Mouse (Mus musculus) T-helper 17 cell (primary cell): ENCODE measurements around the gene Dnaja4.

Experiments used
- in situ Hi-C, 2 experiments: fragments of 300-600 bp; cut with MboI, MseI; formaldehyde crosslinking; loops; 1 replicate in 1 of 2; 2 replicates in 1 of 2; pipeline ENCODE4 v1.15.1; 2025; ENCODE audit warnings: high pct_unique_total_duplicates in 2 of 2

Dnaja4 gene

GRCm38 (mm10) chr9:54699345-54700173 is 886 bp downstream of the Dnaja4 start:
- in situ Hi-C loops, result no loop called here

GRCm38 (mm10) chr9:54700174-54700475 is 1.5 kb downstream of the Dnaja4 start:
- in situ Hi-C loops, result no loop called here

GRCm38 (mm10) chr9:54700746-54701145 is 2.1 kb downstream of the Dnaja4 start:
- in situ Hi-C loops, result no loop called here

- in situ Hi-C loops, result no loop called here
Observed at GRCm38 (mm10) chr9:54702581-54702980, 3.9 kb downstream of the Dnaja4 start.

GRCm38 (mm10) chr9:54704361-54704760 is 5.7 kb downstream of the Dnaja4 start:
- in situ Hi-C loops, result no loop called here

- in situ Hi-C loops, result no loop called here
Observed at GRCm38 (mm10) chr9:54705561-54705960, 6.9 kb downstream of the Dnaja4 start.

GRCm38 (mm10) chr9:54707288-54707999 is 8.8 kb downstream of the Dnaja4 start:
- in situ Hi-C loops, result no loop called here

GRCm38 (mm10) chr9:54708085-54708484 is 9.4 kb downstream of the Dnaja4 start:
- in situ Hi-C loops, result no loop called here

- in situ Hi-C loops, result no loop called here
Observed at GRCm38 (mm10) chr9:54715776-54716175, 17.1 kb downstream of the Dnaja4 start.

GRCm38 (mm10) chr9:54717527-54717926 is 18.9 kb downstream of the Dnaja4 start:
- in situ Hi-C loops, result no loop called here

- in situ Hi-C loops, result no loop called here
Observed at GRCm38 (mm10) chr9:54722156-54722555, 23.5 kb downstream of the Dnaja4 start.

- in situ Hi-C loops, result no loop called here
Observed at GRCm38 (mm10) chr9:54722596-54722995, 23.9 kb downstream of the Dnaja4 start.

- in situ Hi-C loops, result no loop called here
Observed at GRCm38 (mm10) chr9:54726315-54726714, 27.6 kb downstream of the Dnaja4 start.

GRCm38 (mm10) chr9:54732122-54732521 is 33.4 kb downstream of the Dnaja4 start:
- in situ Hi-C loops, result loop anchor here in 1 of 2 experiments (10.0 kb wide), 1 partner anchor 1363 kb away; no protein-coding TSS in a partner anchor

GRCm38 (mm10) chr9:54733921-54734638 is 35.4 kb downstream of the Dnaja4 start, which contains the start of gene Wdr61:
Gene Wdr61 (minus strand): TSS chr9:54734519.
- in situ Hi-C loops, result loop anchor here in 1 of 2 experiments (10.0 kb wide), 1 partner anchor 1361 kb away; no protein-coding TSS in a partner anchor

GRCm38 (mm10) chr9:54734639-54735252 is 36.1 kb downstream of the Dnaja4 start:
- in situ Hi-C loops, result loop anchor here in 1 of 2 experiments (10.0 kb wide), 1 partner anchor 1360 kb away; no protein-coding TSS in a partner anchor

- in situ Hi-C loops, result loop anchor here in 1 of 2 experiments (10.0 kb wide), 1 partner anchor 1359 kb away; no protein-coding TSS in a partner anchor
Observed at GRCm38 (mm10) chr9:54736284-54736701, 37.6 kb downstream of the Dnaja4 start.

GRCm38 (mm10) chr9:54738376-54738775 is 39.7 kb downstream of the Dnaja4 start:
- in situ Hi-C loops, result loop anchor here in 1 of 2 experiments (10.0 kb wide), 1 partner anchor 1356 kb away; no protein-coding TSS in a partner anchor

GRCm38 (mm10) chr9:54743891-54744290 is 45.2 kb downstream of the Dnaja4 start:
- in situ Hi-C loops, result loop anchor here (5.0 to 10.0 kb wide), 2 partner anchors 71 to 358 kb away; no protein-coding TSS in a partner anchor

GRCm38 (mm10) chr9:54745740-54746370 is 47.2 kb downstream of the Dnaja4 start:
- in situ Hi-C loops, result loop anchor here in 1 of 2 experiments (10.0 kb wide), 1 partner anchor 69 kb away; no protein-coding TSS in a partner anchor
